Mouse (Mus musculus): ENCODE data around the gene Med25. TPM values are rescaled to one million over a fixed set of nuclear protein-coding genes. Genes with fewer than 3 reads are reported as not detected.

The Med25 gene
- polyA plus RNA-seq, 1 experiment = 25.4 TPM

DNA sequence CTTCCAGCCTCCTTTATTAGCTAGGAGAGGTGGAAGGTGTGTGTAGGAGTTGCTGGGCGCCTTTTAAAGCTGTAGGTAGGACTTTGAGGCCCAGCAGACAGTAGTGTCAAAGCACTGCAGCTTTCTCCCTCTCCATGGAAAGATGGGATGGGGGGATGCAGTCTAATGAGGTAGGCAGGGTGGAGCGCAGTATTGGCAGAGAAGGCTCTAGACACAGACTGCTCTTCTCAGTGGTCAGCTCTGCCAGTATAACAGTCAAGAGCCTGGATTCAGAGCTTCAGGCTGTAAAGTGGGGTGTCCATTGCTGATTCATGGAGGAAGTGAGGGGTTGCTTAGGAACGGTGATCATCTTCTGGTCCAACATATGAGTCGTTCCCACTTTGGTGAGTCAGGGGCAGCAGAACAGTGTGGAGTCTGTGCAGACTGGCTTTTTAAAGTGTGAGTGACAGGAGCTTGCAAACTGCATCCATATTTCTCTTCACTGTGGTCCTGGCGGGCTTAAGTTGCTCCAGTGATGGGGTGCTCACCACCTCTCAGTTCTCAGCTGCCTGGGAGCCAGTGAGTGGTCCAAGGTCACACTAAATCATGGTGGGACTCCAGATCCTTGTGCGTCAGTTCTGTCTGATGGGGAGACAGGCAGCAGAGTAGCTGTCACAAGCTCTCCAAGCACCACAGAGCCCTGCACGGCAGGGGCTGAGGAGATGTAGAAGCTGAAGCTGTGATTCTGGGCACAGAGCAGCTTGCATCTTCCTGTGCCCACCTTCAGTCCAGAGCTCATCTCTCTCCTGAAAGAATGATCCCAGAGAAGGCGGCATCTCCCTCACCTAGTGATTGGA is 41.5 kb downstream of the Med25 start:
- H3K4me3 ChIP-seq (replicated peaks; ENCODE audit: control insufficient read depth, low read depth, low read length) = no peak overlapping the region
- peaks cover 7% of the 10 kb centered on the region; the same call in 1 of the 2 replicates for H3K4me1 ChIP-seq (ENCODE audit: control insufficient read depth, insufficient read depth, low read length)
- peak overlapping the region; percentile 90 for H3K27ac ChIP-seq (ENCODE audit: control insufficient read depth, insufficient read depth, low read depth, low read length, poor library complexity)
- TF ChIP-seq POLR2A (IDR thresholded peaks at IDR 0.05; ENCODE audit: borderline replicate concordance, control insufficient read depth, low read depth, low read length) (no peak), CTCF (IDR thresholded peaks at IDR 0.05; ENCODE audit: control insufficient read depth, insufficient read depth, low read length) (no peak)
- WGBS = 59% methylated on average over 8 of the region's 8 CpGs

DNA sequence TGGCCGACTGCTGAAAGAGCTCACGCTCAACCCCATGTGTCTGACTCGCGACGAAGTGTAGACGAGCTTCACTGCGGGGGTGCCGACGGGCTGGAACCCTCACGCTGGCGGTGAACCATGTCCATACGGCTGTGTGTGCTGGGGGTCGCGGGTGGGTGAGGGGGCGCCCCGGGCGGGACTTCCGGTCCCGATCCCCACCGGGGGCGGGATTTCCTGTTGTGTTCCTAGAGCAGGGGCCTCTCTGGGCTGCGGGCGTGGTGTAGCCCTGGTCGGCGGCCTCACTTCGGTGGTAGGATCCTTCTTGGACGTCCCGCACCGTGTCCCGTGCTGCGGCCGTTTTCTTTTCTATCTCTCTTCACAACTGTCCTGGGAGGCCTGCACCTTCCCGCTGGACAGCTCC is 42.4 kb downstream of the Med25 start:
- TF ChIP-seq POLR2A (IDR thresholded peaks at IDR 0.05; ENCODE audit: borderline replicate concordance, control insufficient read depth, low read depth, low read length) (no peak), CTCF (IDR thresholded peaks at IDR 0.05; ENCODE audit: control insufficient read depth, insufficient read depth, low read length) (no peak)
- Histone ChIP-seq H3K4me1 (ENCODE audit: control insufficient read depth, insufficient read depth, low read length) (peaks cover 6% of the 10 kb centered on the region; the same call in 1 of the 2 replicates), H3K4me3 (replicated peaks; ENCODE audit: control insufficient read depth, low read depth, low read length) (peak overlapping the region; percentile 83), H3K27ac (ENCODE audit: control insufficient read depth, insufficient read depth, low read depth, low read length, poor library complexity) (peak overlapping the region; percentile 90)
- WGBS = under 1% methylated on average over 33 of the region's 33 CpGs

DNA sequence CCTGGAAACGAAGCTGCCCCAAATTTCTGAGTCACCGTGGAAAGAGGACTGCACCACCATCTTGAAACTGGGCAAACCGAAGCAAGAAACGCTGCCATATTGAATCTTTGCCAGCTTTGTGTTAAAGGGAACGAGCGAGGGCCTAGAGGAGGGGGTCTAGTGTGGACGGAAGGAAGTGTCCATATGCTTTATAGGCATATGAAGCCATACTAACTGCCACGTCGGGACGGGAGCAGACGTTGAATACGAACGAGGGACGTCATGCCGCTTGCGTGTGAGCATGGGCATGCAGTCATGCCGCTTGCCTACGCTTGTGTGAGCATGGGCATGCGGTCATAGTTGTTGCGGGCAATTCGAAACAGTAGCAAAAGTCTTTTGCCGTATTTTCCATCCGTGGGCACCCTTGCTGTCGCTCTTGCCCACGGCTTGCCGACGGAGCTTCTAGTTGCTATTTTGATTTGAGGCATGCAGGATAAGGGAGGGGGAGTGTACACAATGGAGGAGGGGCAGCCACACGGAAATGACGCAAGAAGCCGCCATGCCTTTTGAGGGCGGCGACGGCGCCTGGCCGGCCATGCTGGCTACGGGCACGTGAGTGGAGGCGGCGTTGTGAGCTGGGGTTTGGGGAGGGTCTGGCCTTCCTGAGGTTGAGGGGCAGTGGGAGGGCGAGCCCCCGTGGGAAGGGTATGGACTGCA is 42.9 kb downstream of the Med25 start:
- peak overlapping the region; percentile 90 for H3K27ac ChIP-seq (ENCODE audit: control insufficient read depth, insufficient read depth, low read depth, low read length, poor library complexity)
- peak overlapping the region; percentile 83 for H3K4me3 ChIP-seq (replicated peaks; ENCODE audit: control insufficient read depth, low read depth, low read length)
- TF ChIP-seq POLR2A (IDR thresholded peaks at IDR 0.05; ENCODE audit: borderline replicate concordance, control insufficient read depth, low read depth, low read length) = no peak
- TF ChIP-seq CTCF (IDR thresholded peaks at IDR 0.05; ENCODE audit: control insufficient read depth, insufficient read depth, low read length) = no peak
- H3K4me1 ChIP-seq (ENCODE audit: control insufficient read depth, insufficient read depth, low read length) = peaks cover 6% of the 10 kb centered on the region; the same call in 1 of the 2 replicates
- under 1% methylated on average over 41 of the region's 41 CpGs for WGBS

DNA sequence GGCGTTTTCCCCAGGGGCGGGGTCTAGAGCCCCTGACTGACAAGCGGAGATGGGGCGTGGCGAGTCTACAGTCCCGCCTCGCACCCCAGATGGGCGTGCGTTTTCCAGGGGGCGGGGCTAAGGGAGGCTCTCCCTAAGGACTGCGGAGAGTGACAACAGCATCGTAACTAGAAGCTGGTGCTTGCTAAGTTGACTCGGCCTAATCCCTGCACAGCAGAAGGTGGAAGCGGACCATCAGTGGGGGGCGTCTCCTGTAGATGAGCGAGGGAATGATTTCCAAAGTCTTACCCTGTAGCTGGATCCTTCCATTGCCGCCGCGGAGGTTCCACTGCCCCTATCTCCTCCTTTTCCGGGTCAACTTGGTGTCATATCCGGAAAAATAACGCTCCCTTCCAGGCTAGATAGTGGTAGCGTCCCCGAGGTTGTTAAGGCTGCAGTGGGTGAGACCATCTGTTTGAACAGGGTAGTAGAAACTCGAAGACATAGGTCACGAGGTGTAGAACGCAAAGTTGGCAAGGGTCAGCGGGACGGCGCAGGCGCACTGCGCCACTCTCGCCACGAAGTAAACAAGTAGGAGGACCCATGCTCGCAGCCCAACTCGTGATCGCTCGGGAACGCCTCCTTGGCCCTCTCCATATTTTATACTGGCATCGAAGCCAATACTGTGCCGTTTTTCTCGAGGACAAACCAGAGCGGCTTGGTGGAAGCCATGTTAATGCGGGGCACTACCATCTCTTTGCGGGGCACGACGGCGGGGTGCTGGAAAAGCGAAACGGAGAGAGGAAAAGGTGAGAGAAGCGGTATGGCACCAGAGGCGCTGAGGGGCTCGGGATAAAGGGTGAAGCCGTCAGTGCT is 43.7 kb downstream of the Med25 start, which contains the start of the genes Akt1s1 and Tbc1d17:
TSS of gene Akt1s1 (plus strand) at position 431 of the 855 bp plus-strand sequence.
TSS of gene Tbc1d17 (minus strand) at position 519 of the 855 bp plus-strand sequence.
- TF ChIP-seq CTCF (IDR thresholded peaks at IDR 0.05; ENCODE audit: control insufficient read depth, insufficient read depth, low read length) (no peak; the same call in 1 of the 2 replicates), POLR2A (IDR thresholded peaks at IDR 0.05; ENCODE audit: borderline replicate concordance, control insufficient read depth, low read depth, low read length) (peak; percentile 58; the same call in 1 of the 2 replicates)
- peaks cover 6% of the 10 kb centered on the region; the same call in 1 of the 2 replicates for H3K4me1 ChIP-seq (ENCODE audit: control insufficient read depth, insufficient read depth, low read length)
- under 1% methylated on average over 54 of the region's 54 CpGs for WGBS
- peak within 1 kb of the TSS; percentile 90 for H3K27ac ChIP-seq (ENCODE audit: control insufficient read depth, insufficient read depth, low read depth, low read length, poor library complexity)
- H3K4me3 ChIP-seq (replicated peaks; ENCODE audit: control insufficient read depth, low read depth, low read length) = peak within 1 kb of the TSS; percentile 83

DNA sequence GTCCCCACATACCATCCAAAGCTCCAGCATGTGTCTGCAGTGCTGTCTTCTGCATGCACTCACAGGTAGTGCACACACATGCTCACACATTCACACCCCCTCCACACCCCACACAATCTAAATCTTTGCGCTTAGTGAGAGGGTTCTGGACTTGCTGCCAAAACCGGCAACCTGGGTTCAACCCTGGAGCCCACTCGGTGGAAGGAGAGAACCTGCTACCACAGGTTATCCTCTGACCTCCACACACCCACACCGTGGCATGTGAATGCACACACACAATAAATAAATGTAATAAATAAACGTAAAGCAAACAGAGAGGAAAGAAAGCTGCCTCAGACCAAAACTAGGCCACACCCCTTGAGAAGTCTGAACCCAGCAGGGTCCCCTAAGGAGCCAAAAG is 44.7 kb downstream of the Med25 start:
- H3K27ac ChIP-seq (ENCODE audit: control insufficient read depth, insufficient read depth, low read depth, low read length, poor library complexity) = no peak overlapping the region
- WGBS = 72% methylated on average over 5 of the region's 5 CpGs
- peaks cover 6% of the 10 kb centered on the region; the same call in 1 of the 2 replicates for H3K4me1 ChIP-seq (ENCODE audit: control insufficient read depth, insufficient read depth, low read length)

DNA sequence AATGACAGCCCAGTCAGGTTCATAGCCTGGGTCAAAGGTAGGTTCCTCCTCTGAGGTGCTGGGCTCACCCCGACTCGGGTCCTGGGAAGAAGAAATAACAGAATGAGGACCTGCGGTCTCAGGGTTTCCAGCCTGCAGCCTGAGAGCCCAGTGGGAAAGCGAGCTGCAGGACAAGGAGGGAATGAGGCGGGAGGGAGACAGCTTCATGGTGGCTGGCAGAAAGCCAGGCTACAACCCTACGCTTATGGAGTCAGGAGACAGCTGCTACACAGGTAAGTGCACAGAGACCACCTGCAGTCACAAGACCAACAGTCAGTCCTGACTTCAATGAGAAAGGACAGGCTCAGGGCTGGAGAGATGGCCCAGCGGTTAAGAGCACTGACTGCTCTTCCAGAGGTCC is 45.7 kb downstream of the Med25 start:
- Histone ChIP-seq H3K4me1 (ENCODE audit: control insufficient read depth, insufficient read depth, low read length) (peaks cover 6% of the 10 kb centered on the region; the same call in 1 of the 2 replicates), H3K27ac (ENCODE audit: control insufficient read depth, insufficient read depth, low read depth, low read length, poor library complexity) (no peak overlapping the region), H3K4me3 (replicated peaks; ENCODE audit: control insufficient read depth, low read depth, low read length) (no peak overlapping the region)
- TF ChIP-seq POLR2A (IDR thresholded peaks at IDR 0.05; ENCODE audit: borderline replicate concordance, control insufficient read depth, low read depth, low read length) = no peak
- no peak for TF ChIP-seq CTCF (IDR thresholded peaks at IDR 0.05; ENCODE audit: control insufficient read depth, insufficient read depth, low read length)
- whole genome bisulfite sequencing = 92% methylated on average over 7 of the region's 7 CpGs

More for the DNA sequence above, 44.7 kb downstream of the Med25 start:
- no peak for TF ChIP-seq POLR2A (IDR thresholded peaks at IDR 0.05; ENCODE audit: borderline replicate concordance, control insufficient read depth, low read depth, low read length)
- no peak for TF ChIP-seq CTCF (IDR thresholded peaks at IDR 0.05; ENCODE audit: control insufficient read depth, insufficient read depth, low read length)
- peak overlapping the region; percentile 83 for H3K4me3 ChIP-seq (replicated peaks; ENCODE audit: control insufficient read depth, low read depth, low read length)

DNA sequence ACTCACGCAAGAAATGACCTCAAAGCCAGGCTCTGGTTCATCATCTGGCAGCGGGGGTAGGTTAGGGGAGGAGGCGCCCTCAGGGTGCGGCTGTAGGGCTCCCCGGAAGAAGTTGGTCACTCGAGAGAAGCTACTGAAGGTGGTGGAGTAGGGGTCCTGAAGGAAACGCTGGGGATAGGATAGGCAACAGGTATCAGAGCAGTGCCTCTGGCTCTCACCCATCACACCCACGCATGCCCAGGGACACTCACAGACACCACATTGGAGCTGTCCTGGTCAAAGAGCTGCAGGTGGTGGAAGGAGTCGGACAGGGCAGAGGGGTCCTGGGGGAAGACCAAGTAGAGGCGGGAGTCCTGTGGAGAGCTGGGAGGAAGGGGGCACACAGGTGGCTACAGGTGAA is 47.5 kb downstream of the Med25 start:
- peaks cover 2% of the 10 kb centered on the region; the same call in 1 of the 2 replicates for H3K4me1 ChIP-seq (ENCODE audit: control insufficient read depth, insufficient read depth, low read length)
- TF ChIP-seq POLR2A (IDR thresholded peaks at IDR 0.05; ENCODE audit: borderline replicate concordance, control insufficient read depth, low read depth, low read length) (no peak), CTCF (IDR thresholded peaks at IDR 0.05; ENCODE audit: control insufficient read depth, insufficient read depth, low read length) (no peak)

More for the DNA sequence above, 47.5 kb downstream of the Med25 start:
- H3K4me3 ChIP-seq (replicated peaks; ENCODE audit: control insufficient read depth, low read depth, low read length) = no peak overlapping the region
- 89% methylated on average over 10 of the region's 10 CpGs for WGBS
- H3K27ac ChIP-seq (ENCODE audit: control insufficient read depth, insufficient read depth, low read depth, low read length, poor library complexity) = no peak overlapping the region

All from bone marrow, adult 2 months (tissue).